Mouse (Mus musculus): ENCODE results near the gene Plekhd1.

The Plekhd1 gene

DNA sequence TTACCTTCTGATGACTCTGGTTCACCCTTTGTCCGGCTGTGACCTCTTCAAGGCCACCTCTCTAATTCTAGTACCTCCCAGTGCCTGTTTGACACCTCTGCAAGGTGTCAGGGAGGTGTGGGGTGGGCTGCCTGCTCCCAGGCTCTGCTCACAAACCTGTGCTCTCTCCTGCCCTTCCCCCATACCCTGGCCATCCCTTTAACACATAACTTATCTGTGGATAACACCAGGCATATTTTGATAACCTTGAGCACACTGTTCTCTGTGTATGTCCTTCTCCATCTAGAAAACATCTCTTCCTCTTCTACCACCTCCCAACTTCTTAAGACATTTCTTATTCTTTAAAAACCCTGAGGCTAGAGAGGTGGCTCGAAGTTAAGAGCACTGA lies 6.7 kb downstream of the Plekhd1 start:
- DNase-seq (ENCODE audit: low spot score in 2 of 2) = no peak

DNA sequence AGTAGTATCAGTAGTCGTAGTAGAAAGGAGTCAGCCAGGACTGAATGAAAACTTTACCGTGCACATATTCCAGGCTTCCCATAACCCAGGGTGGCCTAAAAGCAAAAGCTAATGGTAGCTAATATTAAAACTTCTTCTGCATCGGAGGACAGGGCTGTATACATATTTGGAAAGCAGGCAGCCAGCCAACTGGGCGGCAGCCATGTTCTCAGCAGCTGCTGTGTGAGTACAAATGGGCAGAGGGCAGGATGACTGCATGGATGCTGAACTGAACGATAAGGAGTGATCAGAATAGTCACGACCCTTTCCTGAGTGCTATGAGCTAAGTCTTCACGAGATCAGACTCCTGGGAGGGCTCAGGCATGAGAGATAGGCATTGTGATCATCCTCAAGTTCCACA lies 8.9 kb downstream of the Plekhd1 start:
- no peak for DNase-seq (ENCODE audit: low spot score in 2 of 2)

DNA sequence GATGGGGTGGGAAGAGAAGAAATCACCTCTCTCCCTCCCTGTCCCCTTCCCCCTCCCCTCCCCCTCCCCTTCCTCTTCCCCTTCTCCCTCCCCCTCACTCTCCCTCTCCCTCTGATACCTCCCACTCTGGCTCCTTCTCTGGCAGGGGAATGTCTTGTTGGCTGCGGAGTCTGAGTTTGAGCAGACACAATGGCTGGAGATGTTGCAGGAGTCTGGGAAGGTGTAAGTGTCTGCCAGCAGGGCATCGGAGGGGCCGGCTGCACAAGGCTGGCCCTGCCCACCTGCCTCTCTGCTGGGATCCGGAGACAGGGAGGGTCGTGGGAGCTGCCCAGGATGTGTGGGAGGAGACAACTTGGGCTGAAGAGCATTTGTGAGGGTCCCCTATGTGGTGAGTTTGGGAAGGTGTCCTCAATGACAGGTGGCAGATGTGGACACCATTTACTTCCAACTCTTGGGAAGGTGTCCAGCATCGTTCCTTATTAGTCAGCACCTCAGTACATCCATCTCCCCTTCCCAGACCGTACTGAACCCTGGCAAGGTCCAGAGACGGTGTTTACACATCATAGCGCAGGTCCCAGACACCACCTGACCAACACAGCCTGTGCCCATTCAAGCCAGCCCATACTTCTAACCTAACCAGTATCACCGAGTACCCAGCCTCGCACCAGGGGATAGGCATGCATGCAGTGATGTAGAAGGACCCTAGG lies 14.0 kb downstream of the Plekhd1 start:
- DNase-seq (ENCODE audit: low spot score in 2 of 2) = no peak

DNA sequence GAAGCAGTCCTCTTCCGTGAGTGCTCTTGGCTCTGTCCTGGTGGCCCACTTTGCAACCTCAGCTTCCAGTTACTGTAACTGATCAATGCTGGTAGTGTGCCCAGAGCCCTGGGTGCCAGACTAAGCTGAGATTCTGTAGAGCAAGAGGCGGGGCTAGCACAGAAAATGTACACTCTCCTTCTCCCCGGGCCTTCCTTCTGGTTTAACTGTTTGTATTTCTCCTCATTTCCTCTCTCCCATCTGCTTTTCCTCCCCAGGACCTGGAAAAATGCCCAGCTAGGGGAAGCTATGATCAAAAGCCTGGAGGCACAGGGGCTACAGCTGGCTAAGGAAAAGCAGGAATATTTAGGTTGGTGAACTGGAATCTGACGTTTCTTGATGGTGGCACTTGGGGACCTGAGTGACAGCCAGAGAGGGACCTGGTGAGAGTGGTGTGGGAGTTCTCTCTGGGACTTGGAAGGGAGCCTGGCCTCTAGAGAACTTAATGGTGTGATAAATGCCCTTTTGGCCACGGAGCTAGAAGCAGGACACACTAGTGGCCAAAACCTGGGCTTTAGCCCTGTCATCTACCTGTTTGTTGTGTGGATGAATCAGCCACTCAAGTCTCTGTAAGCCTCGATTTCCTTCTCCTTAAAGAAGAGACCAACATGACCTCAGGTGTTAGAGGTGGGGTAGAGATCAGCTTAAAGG lies 14.7 kb downstream of the Plekhd1 start:
- no peak for DNase-seq (ENCODE audit: low spot score in 2 of 2)

DNA sequence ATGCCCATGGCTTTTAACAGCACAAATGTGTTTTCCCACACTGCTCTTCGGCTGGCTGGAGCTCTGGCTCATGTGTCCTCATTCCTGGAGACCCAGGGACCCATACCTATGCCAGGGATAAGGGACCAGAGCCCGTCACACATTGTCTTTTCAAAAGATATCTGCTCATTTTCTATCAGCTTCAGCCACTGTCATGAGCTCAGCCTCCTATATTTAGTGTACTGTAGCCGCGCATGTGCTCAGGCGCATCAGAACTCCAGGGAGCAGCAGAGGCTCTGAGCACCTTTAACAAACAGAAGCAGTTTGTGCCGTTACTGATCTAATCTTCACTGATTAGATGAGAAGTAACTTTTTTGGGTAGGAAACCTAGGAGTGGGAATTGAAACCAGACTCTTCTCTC lies 23.5 kb downstream of the Plekhd1 start:
- DNase-seq (ENCODE audit: low spot score in 2 of 2) = no peak

DNA sequence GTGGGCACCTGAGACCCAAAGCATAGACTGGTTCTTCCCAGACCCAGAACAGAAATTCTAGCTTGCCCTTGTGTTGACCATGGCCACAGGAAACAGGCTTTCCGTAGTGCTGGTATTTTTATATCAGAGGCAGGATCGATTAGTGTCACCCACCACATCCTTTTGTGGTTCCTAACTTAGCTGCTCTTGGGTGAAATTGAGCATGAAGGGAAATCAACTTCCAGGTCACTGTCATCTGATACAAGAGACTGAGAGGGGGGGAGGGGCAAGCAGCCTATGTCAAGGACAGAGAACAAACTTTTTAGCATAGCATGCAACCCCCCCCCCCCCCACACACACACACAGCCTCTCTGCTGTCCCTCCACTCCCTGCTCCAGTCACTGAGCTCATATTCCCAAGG lies 26.8 kb downstream of the Plekhd1 start:
- no peak for DNase-seq (ENCODE audit: low spot score in 2 of 2)

DNA sequence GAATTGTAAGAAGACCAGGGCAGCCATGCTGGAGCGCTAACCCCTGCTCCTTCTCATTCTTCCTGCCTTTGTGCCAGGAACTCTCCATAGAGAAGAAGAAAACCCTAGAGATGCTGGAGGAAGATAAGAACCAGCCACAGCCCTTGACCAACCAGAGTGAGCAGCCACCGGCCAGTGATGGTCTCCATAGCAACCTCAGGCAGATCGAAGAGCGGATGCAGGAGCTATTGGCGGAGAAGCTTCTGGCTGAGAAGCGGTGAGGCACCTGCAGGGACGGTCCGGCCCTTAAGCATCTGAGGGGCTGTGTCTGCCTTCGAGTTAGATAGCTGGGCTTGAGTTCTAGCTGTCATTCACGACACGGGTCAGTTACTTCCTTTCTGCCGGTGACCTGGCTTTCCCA lies 28.1 kb downstream of the Plekhd1 start:
- no peak for DNase-seq (ENCODE audit: low spot score in 2 of 2)

DNA sequence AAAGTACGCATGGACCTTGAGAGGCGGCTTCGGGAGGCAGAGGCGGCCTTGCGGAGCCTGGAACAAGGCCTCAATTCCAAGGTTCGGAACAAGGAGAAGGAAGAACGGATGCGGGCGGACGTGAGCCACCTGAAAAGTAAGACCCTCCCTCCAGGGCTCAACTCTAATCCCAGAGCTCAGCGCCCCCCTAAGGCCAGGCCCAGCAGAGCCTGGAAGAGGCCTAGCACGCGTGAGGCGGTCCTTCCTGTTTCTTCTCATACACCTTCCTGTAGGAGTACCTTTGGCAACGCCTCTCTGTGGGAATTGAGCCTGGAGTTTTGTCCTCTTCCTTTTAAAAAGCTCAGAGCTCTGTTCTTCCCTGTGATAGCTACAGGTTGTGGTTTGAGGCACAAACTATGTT lies 29.1 kb downstream of the Plekhd1 start:
- no peak for DNase-seq (ENCODE audit: low spot score in 2 of 2)

DNA sequence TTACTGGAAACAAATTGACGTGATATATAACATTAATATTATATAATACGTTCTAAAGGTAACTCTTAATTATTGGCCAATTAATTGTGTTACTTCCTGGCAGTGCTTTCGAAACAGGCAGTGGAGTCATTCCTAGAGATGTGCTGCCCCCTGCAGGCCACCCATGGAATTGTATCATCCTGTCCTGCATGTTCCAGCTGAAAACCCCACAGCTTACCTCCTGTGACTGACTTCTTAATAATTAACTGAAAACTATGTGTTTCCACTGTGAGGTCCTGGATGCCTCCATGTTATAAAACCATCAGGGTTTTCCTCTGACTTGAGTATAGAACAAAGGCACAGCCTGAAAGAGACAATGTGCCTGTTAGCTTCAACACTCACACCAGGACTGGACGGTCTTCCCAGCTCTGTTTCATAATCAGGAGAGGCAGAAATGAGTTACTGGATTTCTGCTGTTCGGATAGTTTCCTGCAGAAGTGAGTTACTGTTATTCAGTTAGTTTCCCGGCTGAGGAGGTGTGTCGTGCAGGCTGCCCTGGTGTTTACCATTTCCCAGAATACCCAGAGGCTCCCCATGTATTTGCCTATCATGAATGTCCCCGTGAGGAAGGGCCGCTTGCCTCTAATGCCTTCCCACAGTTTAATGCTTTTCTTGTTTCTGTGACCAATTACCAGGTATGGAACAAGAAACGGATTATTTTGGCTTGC lies 32.6 kb downstream of the Plekhd1 start:
- peak; percentile 76 to 93 for DNase-seq (ENCODE audit: low spot score in 2 of 2)

DNA sequence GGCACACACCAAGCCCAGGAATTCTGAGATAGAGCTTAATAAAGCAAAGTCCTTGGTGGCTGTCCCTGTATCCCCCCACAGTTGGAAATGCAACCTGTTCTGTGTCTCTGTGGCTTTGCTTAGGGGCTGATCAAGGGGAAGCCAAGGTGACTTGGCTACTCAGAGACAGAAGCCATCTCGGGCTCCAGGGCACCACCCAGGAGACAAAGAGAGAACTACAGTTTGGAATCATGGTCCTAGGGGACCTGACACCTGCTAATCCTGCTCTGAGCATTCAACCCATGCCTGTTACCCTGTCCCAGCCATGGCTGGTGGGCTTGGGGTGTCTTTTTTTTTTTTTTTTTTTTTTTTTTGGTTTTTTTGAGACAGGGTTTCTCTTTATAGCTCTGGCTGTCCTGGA lies 35.8 kb downstream of the Plekhd1 start:
- DNase-seq (ENCODE audit: low spot score in 2 of 2) = no peak

DNA sequence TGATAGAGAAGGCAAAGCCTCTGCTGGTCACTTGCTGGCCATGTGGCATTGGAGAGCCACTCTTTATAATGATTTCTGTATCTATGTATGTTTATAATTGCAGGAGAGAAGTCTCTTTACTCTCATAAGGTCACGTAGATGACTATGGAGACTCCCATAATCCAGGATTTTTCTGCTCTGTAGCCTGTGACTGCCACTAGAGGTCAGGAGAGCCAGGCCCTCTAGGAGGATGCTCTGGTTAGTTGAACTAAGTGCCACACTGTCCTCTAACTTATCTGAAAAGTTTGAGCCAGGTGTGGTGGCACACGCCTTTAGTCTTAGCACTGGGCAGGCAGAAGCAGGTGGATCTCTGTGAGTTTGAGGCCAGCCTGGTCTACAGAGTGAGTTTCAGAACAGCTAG lies 36.4 kb downstream of the Plekhd1 start:
- DNase-seq (ENCODE audit: low spot score in 2 of 2) = no peak

DNA sequence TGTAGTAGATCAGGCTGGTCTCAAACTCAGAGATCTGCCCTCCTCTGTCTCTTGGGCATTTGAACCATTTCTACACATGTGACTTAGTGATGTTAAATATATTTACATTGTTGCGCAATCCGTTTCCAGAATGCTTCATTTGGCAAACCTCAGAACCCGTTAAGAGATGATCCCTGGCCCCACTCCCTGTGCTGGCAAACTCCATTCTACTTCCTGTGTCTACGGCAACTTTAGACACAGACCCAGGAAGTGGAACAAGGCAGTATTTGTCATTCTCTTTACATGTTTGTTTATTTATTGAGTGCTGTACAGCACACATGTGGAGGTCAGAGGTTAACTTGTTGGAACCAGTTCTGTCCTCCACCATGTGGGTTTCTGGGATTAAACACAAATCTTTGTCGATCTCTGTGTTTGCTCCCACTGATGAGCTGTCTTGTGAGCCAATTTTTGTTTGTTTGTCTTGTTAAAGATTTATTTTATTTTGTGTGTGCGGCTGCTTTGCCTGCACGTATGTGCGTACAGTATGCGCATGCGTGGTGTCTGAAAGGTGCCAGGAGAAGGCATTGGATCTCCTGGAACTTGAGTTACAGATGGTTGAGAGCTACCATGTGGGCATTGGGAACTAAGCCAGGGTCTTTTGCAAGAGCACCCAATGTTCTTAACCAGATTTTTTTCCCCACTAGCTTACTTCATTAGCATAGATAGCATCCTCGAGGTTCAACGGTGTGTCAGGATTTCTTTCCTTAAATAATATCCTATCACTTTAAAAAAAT lies 37.6 kb downstream of the Plekhd1 start:
- DNase-seq (ENCODE audit: low spot score in 2 of 2) = no peak

DNA sequence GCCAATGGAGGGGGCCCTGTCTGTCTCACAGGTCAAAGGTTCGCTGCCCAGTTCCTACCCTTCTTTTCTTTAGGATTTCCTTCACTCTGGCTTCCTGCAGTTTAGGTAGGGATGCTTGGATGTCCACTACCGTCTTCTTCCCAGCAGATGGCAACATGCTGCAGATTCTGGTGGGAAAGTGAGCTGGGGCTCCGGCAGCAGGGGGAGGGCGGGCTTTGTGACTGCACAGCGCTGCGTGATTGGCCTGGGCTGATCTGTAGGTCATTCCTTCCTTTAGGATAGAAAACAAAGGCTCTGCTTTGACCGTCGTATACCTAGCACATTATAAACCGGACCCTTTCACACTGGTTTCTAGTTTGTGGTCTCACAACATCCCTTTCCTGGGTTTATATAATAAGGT lies 38.2 kb downstream of the Plekhd1 start:
- peak in 1 of 2 experiments; percentile 23 for DNase-seq (ENCODE audit: low spot score in 2 of 2)

DNA sequence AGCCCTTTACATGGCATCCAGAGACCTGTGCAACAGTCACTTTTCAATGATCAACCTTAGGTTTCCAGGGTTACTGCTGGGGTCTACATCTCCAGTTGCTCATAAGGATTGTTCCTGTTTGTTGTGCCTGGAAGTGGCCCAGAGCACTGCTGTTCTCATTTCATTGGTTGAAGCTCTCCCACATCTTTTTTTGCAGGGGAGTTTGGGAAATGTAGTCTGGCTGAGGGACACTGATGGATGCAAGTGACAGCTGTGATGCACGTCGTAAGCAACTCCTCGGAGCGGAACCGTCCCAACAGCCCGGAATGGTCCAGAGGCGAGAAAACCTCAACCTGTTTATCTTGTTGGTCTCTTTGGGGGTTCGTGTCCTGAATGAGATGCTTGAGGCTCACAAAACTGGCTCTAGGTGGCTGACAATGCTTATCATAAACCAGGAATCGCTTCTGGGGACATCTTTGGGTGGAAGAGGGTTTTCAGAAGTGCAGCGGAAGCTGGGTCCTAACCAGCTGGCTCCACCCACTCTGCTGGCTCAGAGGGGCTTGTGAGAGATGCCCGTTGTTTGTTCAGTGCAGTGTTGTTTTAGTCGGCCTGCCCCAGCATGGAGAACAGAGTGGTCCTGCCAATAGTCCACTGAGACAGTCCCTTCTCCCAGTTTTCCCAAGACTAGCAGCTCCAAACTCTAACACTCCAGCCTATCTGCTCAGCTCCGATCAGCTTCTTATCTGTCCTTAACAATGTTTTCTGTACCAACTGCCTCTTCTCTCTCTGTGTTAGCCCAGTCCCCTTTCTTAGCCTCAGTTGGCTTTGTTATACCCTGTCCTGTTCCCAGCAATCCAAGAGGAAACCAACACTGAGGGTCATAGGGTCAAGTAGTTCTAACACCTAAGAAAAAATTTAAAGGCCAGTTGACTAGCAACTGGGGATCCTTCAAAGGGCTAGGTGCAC lies 42.4 kb downstream of the Plekhd1 start:
- DNase-seq (ENCODE audit: low spot score in 2 of 2) = no peak

DNA sequence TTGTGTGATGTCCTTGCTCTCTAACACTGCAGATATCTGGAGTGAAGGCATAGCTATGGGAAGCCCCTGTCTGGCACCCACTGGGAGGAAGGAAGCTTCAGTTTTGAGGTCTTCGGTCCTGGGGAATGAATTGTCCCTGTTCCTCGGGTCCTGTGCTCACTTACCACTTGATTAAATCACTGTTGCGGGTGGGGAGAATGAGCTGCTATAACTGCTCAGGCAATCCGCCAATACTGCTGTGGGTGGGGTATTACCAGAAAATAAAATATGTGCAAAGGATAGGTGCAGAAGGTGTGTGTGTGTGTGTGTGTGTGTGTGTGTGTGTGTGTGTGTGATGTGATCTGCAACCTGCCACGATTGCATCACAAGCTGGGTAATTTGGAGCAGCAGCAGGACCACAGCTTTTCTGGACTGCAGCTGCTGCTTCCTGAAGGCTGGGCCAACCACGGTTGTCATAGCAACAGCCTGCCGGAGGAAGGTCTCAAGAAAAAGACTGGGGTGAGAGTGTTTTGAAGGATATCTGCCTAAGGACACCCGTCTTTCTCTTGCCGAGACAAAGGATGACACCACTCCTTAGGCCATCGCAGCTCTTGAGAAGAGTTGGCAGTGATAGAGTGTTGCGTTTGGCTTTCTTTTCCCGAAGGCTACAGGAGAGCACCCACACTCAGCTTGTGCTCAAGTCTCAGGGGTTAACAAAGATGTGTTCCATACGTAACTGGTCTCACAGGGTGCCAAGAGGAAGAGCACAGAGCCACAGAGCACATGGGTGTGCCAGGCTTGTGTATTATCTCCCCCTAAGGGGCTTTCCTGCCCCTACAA lies 44.3 kb downstream of the Plekhd1 start:
- no peak for DNase-seq (ENCODE audit: low spot score in 2 of 2)

DNA sequence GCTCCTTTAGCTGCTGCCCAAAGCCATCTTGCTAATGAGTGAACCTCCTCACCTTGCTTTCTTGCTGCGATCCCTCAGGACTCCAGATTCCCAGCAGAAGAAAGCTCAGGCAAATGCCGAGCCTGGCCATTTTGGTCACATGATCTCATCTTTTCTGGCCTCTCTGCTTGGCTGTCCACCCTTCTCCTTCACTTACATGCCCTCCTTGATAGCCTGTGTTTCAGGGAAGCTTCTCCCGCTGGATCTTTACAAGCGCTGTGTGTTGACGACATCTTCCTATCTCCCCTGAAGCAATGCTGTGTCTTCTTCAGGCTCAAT lies 44.9 kb downstream of the Plekhd1 start:
- DNase-seq (ENCODE audit: low spot score in 2 of 2) = no peak

DNA sequence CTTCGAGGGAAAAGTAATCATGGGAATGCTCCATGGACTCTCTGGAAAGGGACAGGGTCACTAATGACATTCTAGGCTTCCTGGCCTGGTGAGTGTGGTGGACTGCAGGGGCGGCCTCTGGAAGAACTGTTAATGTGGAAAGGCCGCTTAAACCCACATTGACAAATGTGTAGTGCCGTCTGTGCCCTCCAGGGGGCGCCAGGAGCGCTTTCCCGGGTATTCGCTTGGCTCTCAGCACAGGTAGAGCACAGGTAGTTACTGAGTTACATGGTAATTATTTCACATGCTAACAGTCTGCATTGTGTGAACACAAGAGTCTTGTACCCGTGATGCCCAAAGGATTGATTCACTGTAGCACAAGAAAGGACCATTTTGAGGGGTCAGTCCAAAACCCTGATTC lies 47.1 kb downstream of the Plekhd1 start:
- DNase-seq (ENCODE audit: low spot score in 2 of 2) = peak; percentile 30 to 81

DNA sequence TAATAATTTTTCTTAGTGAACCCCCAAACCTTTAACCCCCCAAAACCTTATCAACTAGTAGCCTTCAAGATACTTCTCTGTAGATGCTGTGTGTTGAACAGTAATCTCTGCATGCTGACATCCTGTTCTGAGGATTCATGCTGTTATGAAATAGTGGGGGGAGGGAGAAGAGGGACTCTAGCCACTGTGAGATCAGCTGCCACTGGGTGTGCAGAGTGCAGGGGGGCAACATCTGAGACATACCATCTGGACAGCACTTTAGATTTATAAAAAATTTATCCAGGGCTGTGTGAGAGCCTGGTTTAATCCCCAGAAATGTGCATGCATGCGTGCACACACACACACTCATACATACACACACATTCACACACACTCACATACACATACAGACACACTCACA lies 52.2 kb downstream of the Plekhd1 start:
- DNase-seq (ENCODE audit: low spot score in 2 of 2) = no peak

DNA sequence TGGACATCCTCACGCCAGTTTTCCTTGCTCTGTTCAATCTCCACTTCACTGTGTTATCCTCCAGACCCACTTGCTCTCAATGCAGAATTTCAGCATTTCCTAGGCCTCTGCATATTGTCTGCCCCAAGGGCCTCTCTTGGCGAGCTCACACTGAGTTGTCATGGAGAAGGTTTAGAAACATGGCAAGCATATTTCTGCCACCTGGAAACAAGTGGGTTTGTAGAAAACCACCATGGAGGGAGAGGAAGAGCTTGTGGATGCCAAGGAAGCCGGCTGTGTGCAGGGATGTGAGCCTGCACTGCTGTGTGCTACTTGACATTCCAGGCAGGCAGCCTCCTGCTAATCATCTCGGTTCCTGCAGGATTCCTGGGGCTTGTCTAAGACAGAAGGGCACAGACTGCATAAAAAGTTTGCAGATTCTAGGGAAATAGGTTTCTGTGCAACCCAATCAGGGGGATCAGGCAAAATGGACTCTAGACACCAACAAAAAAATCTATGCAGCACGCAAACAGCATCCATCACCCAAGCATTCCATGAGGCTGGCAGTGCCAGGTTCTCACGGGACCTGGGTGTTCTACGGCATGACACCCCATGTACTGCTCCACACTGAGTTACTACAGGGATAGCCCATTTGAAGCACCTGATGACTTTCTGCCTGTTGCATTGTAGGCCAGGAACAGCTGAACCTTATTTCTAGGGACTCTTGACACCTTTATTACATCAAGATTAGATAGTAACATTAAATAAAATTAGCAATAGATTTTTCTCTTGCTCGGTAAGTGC lies 53.8 kb downstream of the Plekhd1 start:
- no peak for DNase-seq (ENCODE audit: low spot score in 2 of 2)

DNA sequence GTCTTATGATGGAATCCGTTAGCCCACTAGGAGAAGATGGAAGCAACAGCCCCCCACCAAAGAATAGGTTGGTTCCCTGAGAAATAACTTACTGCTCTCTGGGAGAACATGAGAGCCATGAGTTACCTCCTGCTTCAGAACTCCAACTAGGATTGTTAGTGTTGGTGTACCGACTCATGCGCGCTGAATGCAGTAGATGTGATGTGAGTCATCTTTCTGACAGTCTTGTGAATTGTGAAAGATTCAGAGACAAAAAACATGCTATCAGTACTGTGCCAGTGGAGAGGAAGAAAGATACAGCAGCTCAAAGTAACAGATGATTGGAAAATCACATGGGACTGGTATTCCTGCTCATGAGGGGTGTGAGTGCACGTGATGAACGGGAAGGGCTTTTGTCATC lies 59.2 kb downstream of the Plekhd1 start:
- DNase-seq (ENCODE audit: low spot score in 2 of 2) = no peak
